Mouse (Mus musculus) G1E (cell line): Measurements from ENCODE around the gene Rgl1. TPM values are rescaled to one million over a fixed set of nuclear protein-coding genes. Genes with fewer than 3 reads are reported as not detected.
A peak's percentile ranks its signal among the peaks of the same experiment; 100 is the strongest.

Experiments used
- ATAC-seq: 2 replicates; pipeline ENCODE4 v1.8.0; 2016; ENCODE audit warnings: mild to moderate bottlenecking; ENCODE audit not compliant: insufficient number of reproducible peaks, poor library complexity, low FRiP score, severe bottlenecking; ENCODE audit errors: extremely low read depth
- DNase-seq: peaks from one replicate; pipeline ENCODE4 v3.0.0; 2012; ENCODE audit warnings: low spot score
- H3K27me3 ChIP-seq: 2 replicates; pipeline ENCODE4 v1.6.1; 2012; ENCODE audit warnings: mild to moderate bottlenecking, low read length, inconsistent platforms; ENCODE audit not compliant: insufficient read depth
- H3K36me3 ChIP-seq: replicated peaks from 2 replicates; pipeline ENCODE3; 2012; ENCODE audit warnings: mild to moderate bottlenecking, inconsistent platforms
- H3K4me1 ChIP-seq: 2 replicates; pipeline ENCODE4 v1.6.1; 2012; ENCODE audit warnings: low read depth, low read length, inconsistent platforms, mixed read lengths; ENCODE audit not compliant: insufficient read depth
- H3K4me3 ChIP-seq: 2 replicates; pipeline ENCODE4 v1.5.1; 2012; ENCODE audit warnings: low read depth, mild to moderate bottlenecking, inconsistent platforms, low read length, moderate library complexity, mixed read lengths
- H3K9me3 ChIP-seq: replicated peaks from 2 replicates; pipeline ENCODE4 v1.6.1; 2012; ENCODE audit warnings: inconsistent platforms
- CTCF ChIP-seq: IDR thresholded peaks from 2 replicates; pipeline ENCODE4 v1.5.1; 2012; ENCODE audit warnings: low read depth, low read length, inconsistent platforms, mixed read lengths
- GATA1 ChIP-seq: IDR thresholded peaks from 2 replicates; pipeline ENCODE4 v1.6.1; 2012; ENCODE audit warnings: borderline replicate concordance, low read length, inconsistent platforms, mixed read lengths
- GATA2 ChIP-seq: IDR thresholded peaks from 2 replicates; pipeline ENCODE4 v1.6.1; 2012; ENCODE audit warnings: low read depth, low read length, inconsistent platforms, borderline replicate concordance
- POLR2AphosphoS5 ChIP-seq: IDR thresholded peaks from 2 replicates; pipeline ENCODE4 v1.6.1; 2012; ENCODE audit warnings: low read depth, low read length, inconsistent platforms; ENCODE audit not compliant: insufficient replicate concordance
- TAL1 ChIP-seq: conservative IDR thresholded peaks from 2 replicates; pipeline ENCODE4 v1.6.1; 2012; ENCODE audit warnings: low read depth, low read length, inconsistent platforms, mixed read lengths
- polyA plus RNA-seq: library from polyadenylated mRNA; stranded (reverse); fragments of >175 nt; gene quantifications from 2 replicates; pipeline ENCODE4 v1.2.3, GENCODE M21; 2012
- total RNA-seq, 2 experiments: library from RNA; stranded (forward) in 1 of 2; stranded (reverse) in 1 of 2; fragments of 200-1000 nt in 1 of 2; fragments of >200 nt in 1 of 2; fragmentation: Nextera tagmentation in 1 of 2; gene quantifications; 2 replicates each; pipeline ENCODE4 v1.2.3; 2014 to 2017

The Rgl1 gene
- total RNA-seq (2014; fragmentation: Nextera tagmentation) (2.2 and 4.0 TPM in 2 replicates), total RNA-seq (2017) (4.8 and 5.7 TPM in 2 replicates), polyA plus RNA-seq (0.21 and 0.26 TPM in 2 replicates)

DNA sequence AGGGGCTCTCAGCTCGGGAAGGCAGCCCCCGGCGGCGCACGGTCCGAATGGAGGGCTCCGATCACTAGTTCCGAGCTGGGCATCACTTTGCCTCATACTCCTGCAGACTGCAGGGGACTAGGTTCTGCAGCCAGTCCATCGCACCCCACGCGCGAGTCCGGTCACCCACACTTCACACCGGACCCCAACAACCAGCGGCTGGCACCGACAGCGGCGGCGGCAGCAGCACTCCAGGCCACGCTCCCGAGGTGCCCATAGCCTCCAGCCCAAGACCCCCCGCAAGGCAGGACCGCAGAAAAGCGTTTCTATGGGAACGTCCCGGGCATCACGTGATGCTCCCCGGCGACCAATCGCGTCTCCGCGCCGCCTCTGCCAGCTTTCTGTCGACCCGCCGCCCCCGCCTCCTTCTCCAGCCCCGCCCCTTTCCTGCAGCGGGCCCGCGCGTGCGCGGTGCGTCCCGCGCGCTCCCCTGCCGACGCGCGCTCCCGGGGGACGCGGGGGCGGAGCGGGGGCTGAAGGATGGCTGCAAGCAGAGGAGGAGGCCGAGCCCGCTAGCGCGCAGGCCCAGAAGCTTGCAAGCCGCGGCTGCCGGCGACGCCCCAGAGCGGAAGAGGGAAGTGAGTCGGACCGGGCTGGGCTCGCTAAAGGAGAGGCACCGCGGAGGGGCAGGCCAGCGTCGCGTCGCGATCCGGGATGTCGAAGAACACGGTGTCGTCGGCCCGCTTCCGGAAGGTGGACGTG, at the start of gene Rgl1, which contains the start of gene Arpc5:
Rgl1 (minus strand) TSS at position 320 of the 741 bp plus-strand sequence.
Arpc5 (plus strand) TSS at position 511 of the 741 bp plus-strand sequence.
- peaks cover 34% of the 10 kb centered on the region for H3K4me1 ChIP-seq
- DNase-seq (peak; percentile 97), ATAC-seq (peak; percentile 83)
- TF ChIP-seq POLR2AphosphoS5 (no peak), TAL1 (no peak), CTCF (no peak), GATA2 (no peak), GATA1 (no peak)
- no peaks in the 10 kb centered on the region for H3K9me3 ChIP-seq
- H3K27me3 ChIP-seq: peaks cover 16% of the 10 kb centered on the region
- peaks cover 27% of the 10 kb centered on the region for H3K36me3 ChIP-seq
- peak within 1 kb of the TSS; percentile 92 for H3K4me3 ChIP-seq

DNA sequence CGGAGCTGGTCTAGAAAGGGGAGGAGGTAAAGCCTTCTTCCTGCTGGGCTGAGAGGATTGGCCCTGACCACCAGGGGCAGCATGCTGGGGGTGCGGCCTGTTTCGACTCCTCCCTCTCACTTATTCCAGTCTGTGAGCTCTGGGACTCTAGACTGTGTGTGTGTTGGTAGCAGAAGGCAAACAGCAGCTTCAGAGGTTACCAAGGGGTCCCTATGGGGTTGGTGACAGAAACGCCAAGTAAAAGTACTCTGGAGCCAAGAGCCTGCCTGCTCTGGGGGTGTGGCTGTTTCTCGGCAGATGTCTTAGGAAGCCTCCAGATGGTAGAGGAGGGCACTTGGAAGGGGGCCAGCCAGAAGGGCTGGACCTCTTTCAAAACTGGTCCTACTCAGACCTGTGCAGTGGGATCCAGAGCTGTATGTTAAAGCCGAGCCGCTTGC, 49.1 kb upstream of the Rgl1 start:
- TF ChIP-seq GATA1: no peak
- Histone ChIP-seq H3K4me3 (no peak overlapping the region), H3K27me3 (no peaks in the 10 kb centered on the region), H3K9me3 (no peaks in the 10 kb centered on the region; the same call in 1 of the 2 replicates), H3K4me1 (peaks cover 22% of the 10 kb centered on the region), H3K36me3 (peaks cover 71% of the 10 kb centered on the region)
- ATAC-seq: no peak
- no peak for DNase-seq

DNA sequence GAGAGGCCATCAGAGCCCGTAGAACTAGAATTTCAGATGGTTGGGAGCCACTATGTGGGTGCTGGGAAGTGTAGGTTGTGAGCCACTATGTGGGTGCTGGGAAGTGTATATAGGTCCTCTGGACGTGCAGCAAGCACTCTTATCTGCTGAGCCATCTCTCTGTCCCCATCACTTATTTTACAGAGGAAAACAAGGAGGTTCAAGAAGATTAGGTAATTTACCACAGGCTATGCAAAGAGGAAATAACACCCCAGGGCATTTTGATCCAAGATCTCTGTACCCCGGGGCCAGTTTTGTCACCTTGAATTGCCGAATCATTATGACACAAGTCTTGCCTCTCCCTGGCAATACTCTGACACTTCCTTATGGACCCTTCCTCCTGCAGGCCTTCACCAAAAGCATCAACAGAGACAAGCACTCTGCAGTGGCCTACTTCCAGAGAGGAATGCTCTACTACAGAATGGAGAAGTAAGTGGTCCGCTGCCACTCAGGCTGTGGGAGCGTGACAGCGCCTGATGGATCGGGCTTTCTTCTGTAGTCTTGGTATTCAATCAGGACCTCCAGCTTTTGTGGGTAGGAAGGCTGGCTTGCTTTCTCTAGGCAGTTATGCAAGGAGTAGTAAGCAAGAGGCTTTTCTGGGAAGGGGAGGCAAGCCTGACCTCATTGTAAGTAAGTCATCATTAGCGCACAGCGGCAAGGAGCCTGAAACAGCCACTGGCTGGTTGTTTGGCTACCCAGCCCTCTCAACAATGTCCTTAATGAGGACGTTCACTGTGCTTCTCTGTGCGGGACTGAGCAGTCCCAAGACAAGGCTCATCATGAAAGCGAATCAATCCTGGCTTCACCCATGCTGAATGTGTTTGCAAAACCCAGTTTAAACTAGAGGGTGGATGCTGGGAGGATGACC, 44.6 kb upstream of the Rgl1 start:
- TF ChIP-seq GATA2: no peak
- no peak for TF ChIP-seq GATA1
- no peak for TF ChIP-seq CTCF
- no peaks in the 10 kb centered on the region for H3K9me3 ChIP-seq
- H3K4me1 ChIP-seq: peaks cover 40% of the 10 kb centered on the region
- peaks cover 41% of the 10 kb centered on the region for H3K36me3 ChIP-seq
- no peak for DNase-seq
- H3K4me3 ChIP-seq: no peak overlapping the region
- peak; percentile 40 for ATAC-seq
- no peaks in the 10 kb centered on the region for H3K27me3 ChIP-seq

DNA sequence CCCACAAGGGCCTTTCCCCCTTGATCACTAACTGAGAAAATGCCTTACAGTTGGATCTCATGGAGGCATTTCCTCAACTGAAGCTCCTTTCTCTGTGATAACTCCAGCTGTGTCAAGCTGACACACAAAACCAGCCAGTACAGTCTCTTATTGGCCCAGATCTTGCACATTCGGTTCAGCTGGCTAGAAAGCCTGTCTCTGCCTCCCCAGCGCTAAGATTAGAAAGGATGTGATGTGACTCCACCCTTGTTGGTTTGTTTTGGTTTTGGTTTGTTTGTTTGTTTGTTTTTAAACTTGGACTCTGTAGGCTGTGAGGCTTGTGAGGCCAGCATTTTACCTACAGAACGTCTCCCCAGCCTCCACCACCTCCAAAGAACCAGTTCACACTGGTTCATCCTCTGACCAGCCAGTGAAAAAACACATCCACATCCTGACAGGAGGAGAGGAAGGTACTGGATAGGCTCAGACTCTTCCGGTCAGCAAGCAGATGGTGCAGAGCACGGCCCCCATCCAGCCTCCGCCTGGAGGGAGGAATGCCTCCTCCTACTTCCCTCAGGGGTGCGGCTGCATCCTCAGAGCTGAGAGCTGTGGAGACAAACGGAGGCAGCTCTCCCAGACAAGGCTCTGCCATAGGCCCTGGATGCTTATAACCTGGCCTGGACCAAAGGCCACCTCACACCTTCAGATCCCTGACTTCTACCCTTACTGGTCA, 43.5 kb upstream of the Rgl1 start:
- ATAC-seq (peak; percentile 24; the same call in 1 of the 2 replicates), DNase-seq (no peak)
- no peak for TF ChIP-seq GATA2
- no peak for TF ChIP-seq GATA1
- TF ChIP-seq CTCF: no peak
- TF ChIP-seq POLR2AphosphoS5: no peak
- no peak for TF ChIP-seq TAL1
- peaks cover 3% of the 10 kb centered on the region; the same call in 1 of the 2 replicates for H3K27me3 ChIP-seq
- H3K4me1 ChIP-seq: peaks cover 41% of the 10 kb centered on the region
- peaks cover 31% of the 10 kb centered on the region for H3K36me3 ChIP-seq
- 0 out of 2 replicates have a peak, but pooled peaks cover 2% of the 10 kb centered on the region for H3K9me3 ChIP-seq
- H3K4me3 ChIP-seq: peak overlapping the region; percentile 48; the same call in 1 of the 2 replicates

DNA sequence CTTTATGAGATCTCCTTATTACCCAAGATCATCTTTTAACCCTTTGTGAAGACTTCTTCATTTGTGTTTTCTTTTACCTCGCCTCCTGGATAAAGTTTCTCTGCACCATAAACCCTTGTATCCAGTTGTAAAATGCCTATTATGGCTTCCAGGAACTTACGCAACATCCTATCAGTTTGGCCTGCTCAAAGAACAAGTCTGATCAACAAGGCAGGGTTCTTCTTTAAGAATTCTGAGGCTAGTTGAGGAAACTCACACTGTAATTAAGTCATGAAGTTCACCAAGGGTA, 42.2 kb upstream of the Rgl1 start:
- peaks cover 6% of the 10 kb centered on the region for H3K27me3 ChIP-seq
- H3K9me3 ChIP-seq: 0 out of 2 replicates have a peak, but pooled peaks cover 2% of the 10 kb centered on the region
- DNase-seq (no peak), ATAC-seq (no peak)
- peak overlapping the region; percentile 69 for H3K4me3 ChIP-seq
- peaks cover 21% of the 10 kb centered on the region for H3K36me3 ChIP-seq
- peaks cover 41% of the 10 kb centered on the region for H3K4me1 ChIP-seq
- no peak for TF ChIP-seq POLR2AphosphoS5
- TF ChIP-seq CTCF: no peak
- TF ChIP-seq GATA1: no peak
- TF ChIP-seq TAL1: no peak
- no peak for TF ChIP-seq GATA2

DNA sequence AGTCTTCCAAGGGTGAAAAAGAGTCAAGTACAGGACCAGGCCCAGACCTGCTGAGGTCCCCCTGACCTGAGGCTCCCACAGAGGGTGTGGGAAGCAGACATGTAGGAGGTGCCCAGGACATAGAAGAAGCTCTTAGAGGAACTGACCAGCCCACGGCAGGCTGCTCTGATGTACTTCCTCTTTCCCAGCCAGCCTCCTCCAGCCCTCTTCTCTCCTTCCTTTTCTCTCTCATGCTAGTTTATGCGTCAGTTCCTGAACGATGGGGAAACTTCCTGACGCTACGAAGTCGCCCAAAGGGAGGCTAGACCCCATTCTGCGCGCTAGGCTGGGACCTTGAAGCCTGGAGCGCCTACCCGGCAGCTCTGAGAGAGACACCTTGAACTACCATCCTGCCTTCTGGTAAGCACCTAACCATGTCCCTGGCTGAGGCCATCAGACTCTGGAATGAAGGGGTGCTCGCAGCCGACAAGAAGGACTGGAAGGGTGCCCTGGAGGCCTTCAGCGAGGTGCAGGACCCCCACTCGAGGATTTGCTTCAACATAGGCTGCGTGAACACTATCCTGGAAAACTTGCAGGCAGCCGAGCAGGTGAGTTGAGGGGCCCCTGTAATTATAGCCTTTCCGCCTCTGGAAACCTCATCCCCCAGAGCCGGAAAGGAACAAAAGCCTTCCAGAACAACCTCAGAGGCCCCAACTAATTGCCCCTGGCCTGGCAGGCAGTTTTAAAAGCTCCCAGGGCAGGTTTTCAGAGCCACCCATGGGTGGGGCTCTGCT, 41.7 kb upstream of the Rgl1 start:
- Histone ChIP-seq H3K4me3 (peak overlapping the region; percentile 69), H3K36me3 (peaks cover 19% of the 10 kb centered on the region), H3K4me1 (peaks cover 42% of the 10 kb centered on the region), H3K27me3 (peaks cover 8% of the 10 kb centered on the region), H3K9me3 (0 out of 2 replicates have a peak, but pooled peaks cover 2% of the 10 kb centered on the region)
- TF ChIP-seq TAL1: no peak
- TF ChIP-seq GATA1: no peak
- TF ChIP-seq GATA2: no peak
- no peak for TF ChIP-seq POLR2AphosphoS5
- TF ChIP-seq CTCF: no peak
- ATAC-seq: peak; percentile 76
- DNase-seq: peak; percentile 31
